Mouse (Mus musculus) liver, embryonic 12.5 days (tissue): ENCODE results near the gene Dennd4a. TPM values are rescaled to one million over a fixed set of nuclear protein-coding genes. Genes with fewer than 3 reads are reported as not detected.
"Not testable (repeated sequence)": the region's sequence is repeated elsewhere in the genome, so short reads cannot be mapped to it uniquely, and the experiment has no call there.

Experiments used
- ATAC-seq: fragments of 200-750 bp; cut with Nextera tagmentation; 2 replicates; pipeline ENCODE4 v1.8.0; 2017; ENCODE audit warnings: moderate number of reproducible peaks, mild to moderate bottlenecking, moderate library complexity
- H3K27ac ChIP-seq: fragments of 300-500 bp; sonication (generic); 2 replicates; pipeline ENCODE4 v1.5.1; 2016; ENCODE audit warnings: mild to moderate bottlenecking
- H3K27me3 ChIP-seq: fragments of 300-500 bp; sonication (generic); replicated peaks from 2 replicates; pipeline ENCODE4 v1.6.1; 2016; ENCODE audit warnings: mild to moderate bottlenecking, moderate library complexity
- H3K36me3 ChIP-seq: fragments of 300-500 bp; sonication (generic); 2 replicates; pipeline ENCODE4 v1.6.1; 2016; ENCODE audit warnings: mild to moderate bottlenecking, moderate library complexity
- H3K4me1 ChIP-seq: fragments of 300-500 bp; sonication (generic); 2 replicates; pipeline ENCODE4 v1.6.1; 2016
- H3K4me2 ChIP-seq: fragments of 300-500 bp; sonication (generic); 2 replicates; pipeline ENCODE4 v1.6.1; 2016; ENCODE audit warnings: mild to moderate bottlenecking, moderate library complexity
- H3K4me3 ChIP-seq: fragments of 300-500 bp; sonication (generic); 2 replicates; pipeline ENCODE4 v1.5.1; 2016; ENCODE audit warnings: mild to moderate bottlenecking, moderate library complexity
- H3K9ac ChIP-seq: fragments of 300-500 bp; sonication (generic); 2 replicates; pipeline ENCODE4 v1.6.1; 2016; ENCODE audit warnings: mild to moderate bottlenecking, moderate library complexity
- H3K9me3 ChIP-seq: fragments of 300-500 bp; sonication (generic); replicated peaks from 2 replicates; pipeline ENCODE4 v1.6.1; 2016; ENCODE audit warnings: mild to moderate bottlenecking, moderate library complexity
- WGBS: fragments of 180-500 bp; shearing (Covaris S2); methylation state at CpG from one replicate; pipeline ENCODE4 v1.1.7; 2016; ENCODE audit not compliant: insufficient replicate concordance; 5-methylcytosine and 5-hydroxymethylcytosine counted together
- polyA plus RNA-seq: library from polyadenylated mRNA; unstranded; fragments of >200 nt; fragmentation: Nextera tagmentation; extraction: Ambion mirVana; gene quantifications from 2 replicates; pipeline ENCODE4 v1.2.1, GENCODE M21; 2016

Dennd4a gene
- polyA plus RNA-seq, 1 experiment from 2014 or later, result 32.7 TPM

DNA sequence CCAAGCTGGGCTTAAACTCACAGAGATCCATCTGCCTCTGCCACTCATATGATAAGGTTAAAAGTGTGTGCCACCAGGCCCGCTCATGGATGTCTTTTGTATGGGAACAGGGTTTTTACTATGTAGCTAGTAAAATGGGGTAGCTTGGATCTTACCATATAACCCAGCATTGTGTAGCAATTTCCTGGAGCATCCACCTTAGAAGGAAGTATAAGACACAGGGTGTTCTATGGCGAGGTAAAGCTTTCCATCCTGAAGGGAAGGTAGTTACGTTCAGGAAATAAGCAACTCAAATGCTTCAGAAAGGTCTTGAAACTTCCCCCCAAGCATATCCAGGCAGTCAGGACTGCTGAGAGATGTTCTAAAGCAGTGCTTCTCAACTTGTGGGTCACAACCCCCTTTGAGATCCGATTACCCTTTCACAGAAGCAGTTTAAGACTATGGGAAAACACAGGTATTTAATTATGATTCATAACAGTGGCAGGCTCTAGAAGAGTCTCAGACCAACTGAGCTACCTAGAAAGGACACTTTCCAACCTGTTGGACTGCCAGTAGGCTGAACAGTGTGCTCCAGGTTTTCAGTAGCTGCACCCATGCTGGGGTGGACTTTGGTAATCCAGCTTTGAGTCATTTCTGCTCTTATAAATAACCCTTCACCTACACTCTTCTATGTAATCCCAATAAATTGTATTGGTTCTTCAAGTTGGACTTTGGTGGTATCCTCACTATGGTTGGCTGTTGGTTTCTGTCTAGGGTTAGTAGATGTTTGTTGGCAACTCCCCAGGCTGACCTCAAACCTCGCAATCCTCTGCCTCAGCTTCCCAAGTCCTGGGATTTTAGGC is 7.5 kb upstream of the Dennd4a start:
- H3K36me3 ChIP-seq, result no peaks in the 10 kb centered on the region
- no peak overlapping the region for H3K4me3 ChIP-seq
- no peak overlapping the region for H3K9ac ChIP-seq
- no peaks in the 10 kb centered on the region for H3K27me3 ChIP-seq
- H3K4me2 ChIP-seq, result no peak overlapping the region
- peak overlapping the region; percentile 43; the same call in 1 of the 2 replicates for H3K27ac ChIP-seq
- no peak for ATAC-seq
- peaks cover 45% of the 10 kb centered on the region for H3K4me1 ChIP-seq
- no peaks in the 10 kb centered on the region for H3K9me3 ChIP-seq
- 74% methylated on average over 5 of the region's 5 CpGs for WGBS

GRCm38 (mm10) chr9:64805875-64806274 is 5.3 kb upstream of the Dennd4a start:
- peak; percentile 87 for ATAC-seq
- 40% methylated on average over 5 of the region's 5 CpGs for WGBS
- H3K4me2 ChIP-seq, result peak overlapping the region; percentile 56
- peak overlapping the region; percentile 55 for H3K4me3 ChIP-seq
- no peaks in the 10 kb centered on the region for H3K9me3 ChIP-seq
- H3K27me3 ChIP-seq, result no peaks in the 10 kb centered on the region
- peak overlapping the region; percentile 97 for H3K27ac ChIP-seq
- H3K4me1 ChIP-seq, result peaks cover 67% of the 10 kb centered on the region
- H3K9ac ChIP-seq, result peak overlapping the region; percentile 67
- H3K36me3 ChIP-seq, result no peaks in the 10 kb centered on the region

DNA sequence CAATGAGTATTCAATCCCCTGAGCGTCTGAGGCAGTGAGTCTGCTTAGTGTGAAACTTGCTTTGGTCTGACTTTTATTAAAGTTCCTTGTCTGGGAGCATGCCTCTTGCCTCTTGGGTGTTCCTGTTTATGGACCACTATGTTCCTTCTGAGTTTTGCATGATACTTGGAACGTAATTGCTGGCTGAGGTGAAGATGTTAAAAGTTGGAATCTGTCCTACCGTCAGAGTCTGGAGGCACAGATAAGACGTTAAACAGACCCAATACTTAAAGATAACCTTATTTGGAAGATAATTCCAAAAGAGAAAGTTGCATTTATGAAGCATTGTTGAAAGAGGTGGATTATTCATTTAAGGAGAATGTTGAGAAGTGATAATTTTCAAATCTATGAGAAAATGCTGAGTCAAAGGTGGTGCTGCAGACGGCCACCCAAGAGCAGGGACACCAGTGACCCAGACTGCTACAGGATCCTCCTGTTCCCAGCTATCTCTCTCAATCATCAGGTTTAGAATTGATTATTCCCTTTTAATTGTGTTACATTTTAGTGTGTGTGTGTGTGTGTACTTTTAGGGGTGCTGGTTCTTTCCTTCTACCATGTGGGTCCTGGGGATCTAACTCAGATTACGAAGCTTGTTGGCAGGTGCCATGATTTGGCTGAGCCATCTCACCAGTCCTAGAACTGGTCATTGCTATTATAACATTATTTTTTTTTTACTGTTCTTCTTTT is 4.6 kb upstream of the Dennd4a start:
- Histone ChIP-seq H3K9me3 (no peaks in the 10 kb centered on the region), H3K27ac (peak overlapping the region; percentile 97), H3K4me2 (peak overlapping the region; percentile 56), H3K4me1 (peaks cover 67% of the 10 kb centered on the region), H3K27me3 (no peaks in the 10 kb centered on the region), H3K36me3 (no peaks in the 10 kb centered on the region), H3K9ac (peak overlapping the region; percentile 67), H3K4me3 (peak overlapping the region; percentile 55)
- 31% methylated on average over 6 of the region's 6 CpGs for WGBS
- ATAC-seq, result peak; percentile 28; the same call in 1 of the 2 replicates

GRCm38 (mm10) chr9:64807061-64807808 is 3.9 kb upstream of the Dennd4a start:
- Histone ChIP-seq H3K4me2 (peak overlapping the region; percentile 56), H3K9me3 (no peaks in the 10 kb centered on the region), H3K9ac (peak overlapping the region; percentile 67), H3K4me3 (peak overlapping the region; percentile 55), H3K4me1 (peaks cover 68% of the 10 kb centered on the region), H3K27ac (peak overlapping the region; percentile 97), H3K36me3 (no peaks in the 10 kb centered on the region), H3K27me3 (no peaks in the 10 kb centered on the region)
- ATAC-seq, result no peak
- 75% methylated on average over 14 of the region's 14 CpGs for WGBS

- Histone ChIP-seq H3K4me3 (peak overlapping the region; percentile 85), H3K9me3 (no peaks in the 10 kb centered on the region), H3K27ac (peak overlapping the region; percentile 92), H3K27me3 (no peaks in the 10 kb centered on the region), H3K36me3 (0 out of 2 replicates have a peak, but pooled peaks cover 4% of the 10 kb centered on the region), H3K4me1 (peaks cover 86% of the 10 kb centered on the region), H3K9ac (peak overlapping the region; percentile 78), H3K4me2 (peak overlapping the region; percentile 75)
- ATAC-seq, result no peak
- 80% methylated on average over 3 of the region's 3 CpGs for WGBS
Measured at GRCm38 (mm10) chr9:64809851-64810250, 1.3 kb upstream of the Dennd4a start.

DNA sequence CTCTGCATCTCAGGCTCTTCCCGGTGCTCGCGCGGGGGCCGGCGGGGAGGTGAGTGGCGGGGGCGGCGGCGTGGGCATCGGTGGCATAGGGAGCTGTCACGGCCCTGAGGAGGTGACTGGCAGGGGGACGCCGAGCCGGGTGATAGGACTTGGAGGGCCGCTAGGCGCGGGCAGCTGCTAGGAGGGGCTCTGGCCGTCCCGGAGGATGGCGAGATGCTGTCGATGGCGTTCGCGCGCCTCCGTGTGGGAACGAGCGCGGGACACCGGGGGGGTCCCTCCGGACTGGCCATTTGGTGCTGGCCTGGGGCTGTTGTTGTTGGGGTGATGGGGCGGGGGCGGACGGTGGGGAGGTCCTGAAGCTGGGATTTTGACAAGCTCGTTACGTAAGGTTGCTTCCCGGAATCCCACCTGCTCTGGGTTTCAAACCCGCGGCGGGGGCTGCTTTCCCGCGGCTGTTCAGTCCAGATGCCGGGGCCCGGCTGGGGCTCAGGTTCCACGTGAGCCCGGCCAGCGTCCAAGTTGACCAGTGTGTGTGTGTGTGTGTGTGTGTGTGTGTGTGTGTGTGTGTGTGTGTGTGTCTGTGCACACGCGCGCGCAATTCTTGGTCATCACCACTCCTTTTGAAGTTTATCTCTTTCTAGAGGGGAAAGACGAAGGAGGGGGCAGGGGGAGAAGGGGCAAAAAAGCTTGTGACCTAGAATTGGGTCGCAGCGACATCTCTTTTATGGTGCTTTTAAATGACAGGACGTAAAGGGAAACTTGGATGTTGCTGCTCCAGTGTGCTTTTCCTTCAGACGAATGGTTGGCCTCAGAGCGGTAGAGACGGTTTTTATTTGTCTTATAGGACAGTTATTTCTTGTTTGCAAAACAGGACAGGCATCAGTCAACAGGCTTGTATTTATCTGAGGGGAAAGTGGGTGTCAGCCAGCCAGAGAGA is 666 bp downstream of the Dennd4a start:
- under 1% methylated on average over 56 of the region's 59 CpGs for WGBS
- peak; percentile 56 for ATAC-seq
- peaks cover 7% of the 10 kb centered on the region; the same call in 1 of the 2 replicates for H3K36me3 ChIP-seq

DNA sequence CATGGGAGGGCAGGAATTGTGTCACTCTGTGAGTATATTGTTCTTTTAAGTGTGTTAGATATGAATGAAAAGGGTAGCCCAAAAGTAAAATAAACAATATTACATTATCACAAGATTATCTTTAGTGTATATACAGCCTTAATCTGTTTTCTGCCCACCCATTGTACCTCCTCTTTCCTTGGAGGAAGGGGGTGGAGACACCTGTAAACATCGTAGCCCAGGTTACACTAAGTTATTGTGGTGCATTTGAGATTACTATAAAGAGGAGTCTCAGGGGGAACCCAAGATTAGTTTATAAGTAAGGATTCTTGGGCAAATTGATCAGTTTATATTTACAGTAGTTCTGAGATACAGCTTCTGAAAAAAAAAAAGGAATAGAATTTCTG is 1.3 kb downstream of the Dennd4a start:
- H3K4me1 ChIP-seq, result peaks cover 72% of the 10 kb centered on the region
- peak overlapping the region; percentile 85 for H3K4me3 ChIP-seq
- peak overlapping the region; percentile 66 for H3K4me2 ChIP-seq
- H3K9me3 ChIP-seq, result no peaks in the 10 kb centered on the region
- peak overlapping the region; percentile 94 for H3K9ac ChIP-seq
- WGBS, result 13% methylated on average over 1 of the region's 1 CpGs
- peaks cover 7% of the 10 kb centered on the region; the same call in 1 of the 2 replicates for H3K36me3 ChIP-seq
- peak overlapping the region; percentile 97 for H3K27ac ChIP-seq
- no peak for ATAC-seq
- no peaks in the 10 kb centered on the region for H3K27me3 ChIP-seq

More for the DNA sequence above, 666 bp downstream of the Dennd4a start:
- H3K27me3 ChIP-seq, result no peaks in the 10 kb centered on the region
- H3K9me3 ChIP-seq, result no peaks in the 10 kb centered on the region
- peak overlapping the region; percentile 85 for H3K4me3 ChIP-seq
- peak overlapping the region; percentile 94 for H3K9ac ChIP-seq
- H3K4me1 ChIP-seq, result peaks cover 75% of the 10 kb centered on the region
- peak overlapping the region; percentile 97 for H3K27ac ChIP-seq
- peak overlapping the region; percentile 66 for H3K4me2 ChIP-seq

DNA sequence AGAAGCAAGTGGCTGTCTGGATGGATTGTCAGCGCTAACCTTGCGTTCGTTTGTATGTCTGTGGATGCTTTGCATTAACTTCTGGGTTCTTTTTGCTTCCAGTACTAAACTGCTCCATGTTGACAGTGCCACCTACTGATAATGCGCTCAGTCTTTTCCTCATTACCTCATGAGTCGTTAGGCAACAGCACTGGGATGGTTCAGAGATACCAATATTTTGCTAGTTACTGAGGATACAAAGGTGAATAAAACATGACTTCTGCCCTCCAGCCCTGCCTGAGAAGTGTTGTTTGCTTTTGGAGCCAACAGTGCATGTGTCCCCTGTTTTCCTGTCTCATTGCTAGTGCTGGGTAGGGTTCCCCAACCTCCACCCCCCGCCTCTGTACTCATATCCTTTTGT is 3.1 kb downstream of the Dennd4a start:
- H3K4me3 ChIP-seq, result peak overlapping the region; percentile 12; the same call in 1 of the 2 replicates
- no peaks in the 10 kb centered on the region for H3K9me3 ChIP-seq
- peak overlapping the region; percentile 66 for H3K4me2 ChIP-seq
- H3K27me3 ChIP-seq, result no peaks in the 10 kb centered on the region
- no peak for ATAC-seq
- H3K9ac ChIP-seq, result peak overlapping the region; percentile 4; the same call in 1 of the 2 replicates
- peaks cover 65% of the 10 kb centered on the region for H3K4me1 ChIP-seq
- 69% methylated on average over 6 of the region's 6 CpGs for WGBS
- peaks cover 16% of the 10 kb centered on the region; the same call in 1 of the 2 replicates for H3K36me3 ChIP-seq
- peak overlapping the region; percentile 30 for H3K27ac ChIP-seq

GRCm38 (mm10) chr9:64819686-64820085 is 8.5 kb downstream of the Dennd4a start:
- H3K9ac ChIP-seq, H3K27ac ChIP-seq, H3K9me3 ChIP-seq, H3K4me2 ChIP-seq, H3K27me3 ChIP-seq, H3K4me3 ChIP-seq, ATAC-seq: not testable (repeated sequence)
- H3K4me1 ChIP-seq, result peaks cover 71% of the 10 kb centered on the region
- H3K36me3 ChIP-seq, result peaks cover 17% of the 10 kb centered on the region; the same call in 1 of the 2 replicates
- 88% methylated on average over 4 of the region's 4 CpGs for WGBS

GRCm38 (mm10) chr9:64820086-64820795 is 9.1 kb downstream of the Dennd4a start:
- 75% methylated on average over 3 of the region's 3 CpGs for WGBS
- H3K27me3 ChIP-seq, result no peaks in the 10 kb centered on the region
- no peaks in the 10 kb centered on the region for H3K9me3 ChIP-seq
- H3K4me1 ChIP-seq, result peaks cover 71% of the 10 kb centered on the region
- ATAC-seq, result no peak
- no peak overlapping the region for H3K9ac ChIP-seq
- H3K4me3 ChIP-seq, result no peak overlapping the region
- no peak overlapping the region for H3K27ac ChIP-seq
- no peak overlapping the region for H3K4me2 ChIP-seq
- peaks cover 20% of the 10 kb centered on the region for H3K36me3 ChIP-seq
